8 mouse cellular contexts compared by ENCODE assay signal in the genomic region with DNA sequence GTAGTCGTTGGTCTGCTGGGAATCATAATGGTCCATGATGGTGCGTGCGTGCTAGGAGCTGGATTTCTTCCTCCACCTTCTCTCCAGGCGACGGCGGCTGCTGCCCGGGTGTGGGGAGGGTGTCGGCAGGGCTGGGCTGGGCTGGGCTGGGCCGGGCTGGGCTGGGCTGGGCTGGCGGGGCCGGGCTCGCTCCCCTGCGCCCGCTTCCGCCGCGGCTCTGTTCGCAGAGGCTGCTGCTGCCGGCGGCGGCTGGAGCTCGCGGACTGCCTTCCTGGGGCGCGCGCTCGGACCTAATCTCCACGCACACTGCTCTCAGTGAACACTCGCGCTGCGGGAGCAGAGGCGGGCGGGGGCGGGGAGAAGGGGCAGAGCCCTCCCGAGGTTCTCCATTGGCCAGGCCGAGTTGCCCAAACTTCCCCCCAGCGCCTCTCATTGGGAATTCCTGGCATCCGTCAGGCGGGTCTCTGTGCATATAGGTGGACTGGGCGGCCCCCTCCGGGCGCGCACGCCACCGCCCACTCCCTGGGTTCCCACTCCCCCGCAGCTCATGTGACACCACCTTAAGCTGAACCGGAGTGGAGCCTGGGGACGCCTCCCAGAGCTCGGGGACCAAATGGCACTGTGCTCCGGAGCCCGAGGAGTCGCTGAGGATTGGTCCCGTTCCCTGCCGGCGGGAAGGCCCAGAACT. TPM values are rescaled to one million over a fixed set of nuclear protein-coding genes. Genes with fewer than 3 reads are reported as not detected.
A peak's percentile ranks its signal among the peaks of the same experiment; 100 is the strongest.
DNase-seq lines count a peak whose midpoint lies in the region; ATAC-seq lines count a peak whose summit lies in the region.

Actn1 (minus strand) TSS at position 316 of the 688 bp plus-strand sequence.

- H3K27ac ChIP-seq in embryonic facial prominence, embryonic 10.5 days (replicated peaks) = peak within 1 kb of the TSS; percentile 97
- H3K27ac ChIP-seq in intestine, embryonic 16.5 days (ENCODE audit: low read length) = peak within 1 kb of the TSS; percentile 94

- H3K4me2 ChIP-seq in intestine, embryonic 16.5 days (ENCODE audit: low read depth, low read length) = peak within 1 kb of the TSS; percentile 72

- intact Hi-C loops in left cerebral cortex, postnatal 25 days (cut with DNase I) = no loop called here

- peak within 1 kb of the TSS; percentile 73 for H3K4me3 ChIP-seq in embryonic facial prominence, embryonic 10.5 days
- H3K4me3 ChIP-seq in intestine, embryonic 16.5 days (ENCODE audit: low read length) = peak within 1 kb of the TSS; percentile 92

- H3K36me3 ChIP-seq in embryonic facial prominence, embryonic 10.5 days (replicated peaks) = peaks cover 13% of the 10 kb centered on the region
- H3K36me3 ChIP-seq in intestine, embryonic 16.5 days (ENCODE audit: control insufficient read depth, insufficient read depth, low read length) = no peaks in the 10 kb centered on the region

- WGBS in embryonic facial prominence, embryonic 10.5 days = under 1% methylated on average over 55 of the region's 55 CpGs
- under 1% methylated on average over 54 of the region's 55 CpGs for WGBS in intestine, embryonic 16.5 days

- H3K4me1 ChIP-seq in embryonic facial prominence, embryonic 10.5 days = peaks cover 39% of the 10 kb centered on the region
- H3K4me1 ChIP-seq in intestine, embryonic 16.5 days (ENCODE audit: control insufficient read depth, insufficient read depth, low read length) = peaks cover 35% of the 10 kb centered on the region

- H3K9ac ChIP-seq in intestine, embryonic 16.5 days (ENCODE audit: low read depth, low read length) = peak within 1 kb of the TSS; percentile 87

- H3K9me3 ChIP-seq in embryonic facial prominence, embryonic 10.5 days = no peaks in the 10 kb centered on the region
- no peaks in the 10 kb centered on the region for H3K9me3 ChIP-seq in intestine, embryonic 16.5 days (ENCODE audit: control insufficient read depth, low read length)

- peak; percentile 92 for DNase-seq in adrenal gland, postnatal 10 days
- peak; percentile 97 for DNase-seq in embryonic facial prominence, embryonic 10.5 days (ENCODE audit: low spot score)
- DNase-seq in gastrocnemius, postnatal 4 days (ENCODE audit: low spot score in 2 of 2) = peak; percentile 61 to 84
- peak; percentile 92 to 97 for DNase-seq in left cerebral cortex, postnatal 25 days (ENCODE audit: low spot score in 2 of 2)
- peak; percentile 94 for DNase-seq in mesoderm, embryonic 11.5 days (ENCODE audit: low read depth, low spot score)
- DNase-seq in right cerebral cortex, postnatal 4 days = peak; percentile 90

- H3K27me3 ChIP-seq in embryonic facial prominence, embryonic 10.5 days (replicated peaks; ENCODE audit: low read depth, poor library complexity, severe bottlenecking) = no peaks in the 10 kb centered on the region
- no peaks in the 10 kb centered on the region for H3K27me3 ChIP-seq in intestine, embryonic 16.5 days (replicated peaks; ENCODE audit: control insufficient read depth, insufficient read depth, low read length)

- ATAC-seq in intestine, embryonic 16.5 days = peak; percentile 92
- no peak for ATAC-seq in monocyte, adult 5-6 weeks (replicated peaks; ENCODE audit: insufficient number of reproducible peaks, low FRiP score, low TSS enrichment, poor library complexity, severe bottlenecking)

RNA-seq across cellular contexts. Expression of gene Actn1, which starts in this region (rescaled TPM):
- 10 to 100 TPM; 49.3 to 53.7 TPM for total RNA-seq in adrenal gland, postnatal 10 days (2021)
- 38.2 and 39.3 TPM in 2 replicates for polyA plus RNA-seq in embryonic facial prominence, embryonic 10.5 days (2016; fragmentation: Nextera tagmentation; extraction: Ambion mirVana)
- total RNA-seq in gastrocnemius, postnatal 4 days (2021) = 10 to 100 TPM; 46.3 to 57.4 TPM
- polyA plus RNA-seq in intestine, embryonic 16.5 days (2015; fragmentation: Nextera tagmentation; extraction: Ambion mirVana) = 44.5 and 46.8 TPM in 2 replicates
- total RNA-seq in left cerebral cortex, postnatal 25 days (2021) = 100 to 1,000 TPM; 131 to 146 TPM
- 4.9 to 18.8 TPM (median 7.8 TPM) in 3 replicates for total RNA-seq in monocyte, adult 5-6 weeks (2017)
